Mouse (Mus musculus) embryonic facial prominence, embryonic 10.5 days (tissue): ENCODE results near the gene Farsb. TPM values are rescaled to one million over a fixed set of nuclear protein-coding genes. Genes with fewer than 3 reads are reported as not detected.

Experiments used
- polyA plus RNA-seq: library from polyadenylated mRNA; unstranded; fragments of >200 nt; fragmentation: Nextera tagmentation; extraction: Ambion mirVana; gene quantifications from 2 replicates; pipeline ENCODE4 v1.2.1, GENCODE M21; 2016

Gene Farsb
- polyA plus RNA-seq, 1 experiment from 2014 or later, result 152 TPM

Other genes with a start within 250 kb of the Farsb start
- gene Sgpp2, start 178.6 kb downstream of the Farsb start, polyA plus RNA-seq, result 5.6 and 9.0 TPM in 2 replicates
- gene Mogat1, start 22.1 kb upstream of the Farsb start, polyA plus RNA-seq, result 0.45 and 0.91 TPM in 2 replicates
- gene BC035947, start 23.3 kb upstream of the Farsb start, polyA plus RNA-seq, result 0.20 and 0.54 TPM in 2 replicates
- 83.9 and 84.3 TPM in 2 replicates for gene Acsl3, start 168.9 kb upstream of the Farsb start, polyA plus RNA-seq
- 4.5 and 4.8 TPM in 2 replicates for gene Utp14b, start 169.1 kb upstream of the Farsb start, polyA plus RNA-seq